Mouse (Mus musculus) forebrain, embryonic 11.5 days (tissue): Measurements from ENCODE around the gene B3gntl1. TPM values are rescaled to one million over a fixed set of nuclear protein-coding genes. Genes with fewer than 3 reads are reported as not detected.

Experiments used
- ATAC-seq: fragments of 200-750 bp; cut with Nextera tagmentation; replicated peaks from 2 replicates; pipeline ENCODE4 v1.8.0; 2017; ENCODE audit warnings: moderate TSS enrichment; ENCODE audit not compliant: low FRiP score
- DNase-seq: peaks from one replicate; pipeline ENCODE4 v3.0.0-alpha.2; 2017; ENCODE audit warnings: low spot score
- H3K27ac ChIP-seq: fragments of 300-500 bp; sonication (generic); 2 replicates; pipeline ENCODE4 v1.5.1; 2014; ENCODE audit warnings: low read depth, low read length
- H3K27me3 ChIP-seq: fragments of 300-500 bp; sonication (generic); 2 replicates; pipeline ENCODE4 v1.6.1; 2014; ENCODE audit warnings: mild to moderate bottlenecking, low read length, mixed read lengths; ENCODE audit not compliant: control insufficient read depth, insufficient read depth
- H3K36me3 ChIP-seq: fragments of 300-500 bp; sonication (generic); 2 replicates; pipeline ENCODE4 v1.6.1; 2014; ENCODE audit warnings: mild to moderate bottlenecking, low read length, moderate library complexity, mixed read lengths; ENCODE audit not compliant: control insufficient read depth, insufficient read depth
- H3K4me1 ChIP-seq: fragments of 300-500 bp; sonication (generic); replicated peaks from 2 replicates; pipeline ENCODE4 v1.6.1; 2014; ENCODE audit warnings: low read length, mixed read lengths; ENCODE audit not compliant: control insufficient read depth, insufficient read depth
- H3K4me2 ChIP-seq: fragments of 300-500 bp; sonication (generic); 2 replicates; pipeline ENCODE4 v1.6.1; 2014; ENCODE audit warnings: low read depth, mild to moderate bottlenecking, low read length, moderate library complexity, mixed read lengths; ENCODE audit not compliant: severe bottlenecking
- H3K4me3 ChIP-seq: fragments of 300-500 bp; sonication (generic); 2 replicates; pipeline ENCODE4 v1.5.1; 2014; ENCODE audit warnings: low read depth, low read length
- H3K9ac ChIP-seq: fragments of 300-500 bp; sonication (generic); 2 replicates; pipeline ENCODE4 v1.6.1; 2014; ENCODE audit warnings: low read length
- H3K9me3 ChIP-seq: fragments of 300-500 bp; sonication (generic); 2 replicates; pipeline ENCODE4 v1.6.1; 2016; ENCODE audit warnings: low read length, mixed read lengths; ENCODE audit not compliant: control insufficient read depth
- WGBS: fragments of 180-500 bp; shearing (Covaris S2); extraction: QIAGEN DNeasy Blood & Tissue Kit; methylation state at CpG from one replicate; pipeline ENCODE4 v1.1.7; 2014; 5-methylcytosine and 5-hydroxymethylcytosine counted together
- polyA plus RNA-seq: library from polyadenylated mRNA; unstranded; fragments of >200 nt; fragmentation: Nextera tagmentation; extraction: Ambion mirVana; gene quantifications from 2 replicates; pipeline ENCODE4 v1.2.1, GENCODE M21; 2014

B3gntl1 gene
- polyA plus RNA-seq, 1 experiment from 2014 or later, result 7.6 TPM

DNA sequence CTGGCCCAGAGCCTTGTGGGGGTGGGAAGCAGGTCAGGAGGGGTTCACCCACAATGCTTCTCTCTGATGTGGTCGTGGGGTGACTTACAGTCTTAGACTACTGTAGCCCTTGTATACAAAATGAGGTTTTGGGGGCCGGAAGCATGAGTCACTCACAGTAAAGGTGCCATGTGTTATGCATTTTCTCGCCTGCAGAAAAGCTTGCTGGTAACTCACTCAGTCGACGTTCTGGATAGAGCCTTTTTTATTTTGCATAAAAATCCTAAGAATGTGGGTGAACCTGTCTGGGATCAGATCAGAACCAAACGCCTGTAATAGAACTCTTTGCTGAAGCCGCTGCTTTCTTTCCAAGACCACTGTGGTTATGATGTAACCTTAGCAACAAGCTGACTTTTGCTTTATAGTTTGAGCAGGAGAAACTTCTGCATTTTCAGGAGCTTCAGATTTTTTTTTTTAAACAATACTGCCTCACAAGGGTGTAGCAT, 33.6 kb upstream of the B3gntl1 start:
- H3K4me1 ChIP-seq, result peaks cover 2% of the 10 kb centered on the region; the same call in 1 of the 2 replicates
- no peaks in the 10 kb centered on the region for H3K9me3 ChIP-seq
- DNase-seq, result no peak
- no peaks in the 10 kb centered on the region for H3K36me3 ChIP-seq
- 51% methylated on average over 7 of the region's 7 CpGs for WGBS
- no peak overlapping the region for H3K4me2 ChIP-seq
- no peak overlapping the region for H3K4me3 ChIP-seq
- H3K27me3 ChIP-seq, result peaks cover 20% of the 10 kb centered on the region
- H3K9ac ChIP-seq, result no peak overlapping the region
- no peak overlapping the region for H3K27ac ChIP-seq
- no peak for ATAC-seq

- no peaks in the 10 kb centered on the region for H3K9me3 ChIP-seq
- H3K27me3 ChIP-seq, result peaks cover 20% of the 10 kb centered on the region
- DNase-seq (no peak), ATAC-seq (no peak)
- peak overlapping the region; percentile 97 for H3K4me2 ChIP-seq
- no peak overlapping the region for H3K9ac ChIP-seq
- H3K27ac ChIP-seq, result no peak overlapping the region
- H3K4me1 ChIP-seq, result peaks cover 2% of the 10 kb centered on the region; the same call in 1 of the 2 replicates
- WGBS, result 12% methylated on average over 16 of the region's 16 CpGs
- no peaks in the 10 kb centered on the region for H3K36me3 ChIP-seq
- peak overlapping the region; percentile 61 for H3K4me3 ChIP-seq
Measured at GRCm38 (mm10) chr11:121703619-121704215, 30.8 kb upstream of the B3gntl1 start.

DNA sequence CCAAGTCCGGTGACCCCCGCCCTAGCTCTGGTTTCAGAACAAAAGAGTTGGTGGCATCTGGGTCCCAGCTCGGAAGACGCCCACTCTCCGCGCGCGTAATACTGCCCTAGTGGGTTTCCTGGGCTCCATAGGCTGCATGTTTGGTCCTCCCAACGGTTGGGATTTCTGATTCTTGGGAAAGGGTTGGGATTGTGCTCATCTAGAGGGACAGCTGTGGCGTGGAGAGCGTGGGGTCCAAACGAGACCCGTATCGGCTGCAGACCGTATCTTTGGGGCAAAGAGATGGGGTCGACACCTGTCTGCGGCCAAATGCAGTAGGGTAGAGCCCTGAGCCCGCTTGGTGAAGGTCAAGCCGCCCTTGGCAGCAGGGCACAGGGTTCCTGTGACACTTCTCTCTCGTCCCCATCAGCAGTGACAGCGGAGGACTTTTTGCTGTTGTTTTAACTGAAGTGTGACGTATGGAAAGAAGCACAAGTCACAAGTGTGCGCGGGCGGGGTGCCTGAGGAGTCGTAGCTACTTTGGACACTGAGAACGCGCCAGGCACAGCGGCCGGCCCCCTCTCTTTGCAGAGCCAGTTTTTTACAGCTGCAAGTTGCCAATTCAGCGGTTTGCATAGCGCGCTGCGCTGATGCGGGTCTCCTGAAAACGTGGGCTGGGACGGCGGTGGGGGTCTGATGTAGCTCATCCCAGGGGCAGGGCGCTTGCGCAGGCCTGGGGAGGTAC, 30.1 kb upstream of the B3gntl1 start:
- Histone ChIP-seq H3K27me3 (peaks cover 20% of the 10 kb centered on the region), H3K9me3 (no peaks in the 10 kb centered on the region), H3K27ac (no peak overlapping the region), H3K36me3 (no peaks in the 10 kb centered on the region), H3K4me2 (peak overlapping the region; percentile 97), H3K4me1 (peaks cover 2% of the 10 kb centered on the region; the same call in 1 of the 2 replicates), H3K4me3 (peak overlapping the region; percentile 61), H3K9ac (peak overlapping the region; percentile 64; the same call in 1 of the 2 replicates)
- ATAC-seq (peak; percentile 14; the same call in 1 of the 2 replicates), DNase-seq (peak; percentile 59)
- under 1% methylated on average over 40 of the region's 40 CpGs for WGBS

DNA sequence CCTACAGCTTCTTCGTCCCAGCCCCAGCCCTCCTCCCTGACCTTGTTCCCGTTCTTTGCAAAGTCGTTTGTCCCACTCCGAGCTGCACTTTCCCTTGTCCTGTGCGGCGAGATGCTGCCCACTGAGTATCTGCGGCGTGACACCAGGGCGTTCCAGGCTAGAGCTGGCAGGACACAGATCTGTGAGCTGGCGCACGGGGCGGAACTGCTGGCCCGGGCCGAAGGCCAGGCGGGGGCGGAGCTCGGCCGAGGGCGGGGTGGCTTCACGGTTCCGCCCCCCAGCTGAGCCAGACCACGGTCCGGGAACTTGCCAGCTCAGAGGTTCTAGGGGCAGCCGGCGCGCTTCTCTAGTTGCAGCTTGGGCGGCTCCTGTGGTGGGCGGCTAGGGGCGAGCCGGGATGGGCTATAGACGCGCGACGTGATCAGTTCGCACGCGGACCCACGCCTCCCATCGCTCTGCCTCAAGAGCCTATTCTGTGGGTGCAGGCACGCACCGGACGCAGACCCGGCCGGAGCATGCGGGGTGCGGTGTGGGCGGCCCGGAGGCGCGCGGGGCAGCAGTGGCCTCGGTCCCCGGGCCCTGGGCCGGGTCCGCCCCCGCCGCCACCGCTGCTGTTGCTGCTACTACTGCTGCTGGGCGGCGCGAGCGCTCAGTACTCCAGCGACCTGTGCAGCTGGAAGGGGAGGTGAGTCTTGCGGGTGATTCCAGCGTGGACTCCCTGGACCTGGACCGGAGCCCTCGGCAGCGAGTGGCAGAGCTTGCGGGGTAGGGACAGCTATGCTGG, 29.4 kb upstream of the B3gntl1 start:
- Histone ChIP-seq H3K4me3 (peak overlapping the region; percentile 61), H3K27me3 (peaks cover 20% of the 10 kb centered on the region), H3K4me2 (peak overlapping the region; percentile 97), H3K9me3 (no peaks in the 10 kb centered on the region), H3K9ac (peak overlapping the region; percentile 64), H3K36me3 (no peaks in the 10 kb centered on the region), H3K27ac (no peak overlapping the region), H3K4me1 (peaks cover 2% of the 10 kb centered on the region; the same call in 1 of the 2 replicates)
- under 1% methylated on average over 68 of the region's 69 CpGs for WGBS
- DNase-seq, result peak; percentile 85
- ATAC-seq, result peak; percentile 87

GRCm38 (mm10) chr11:121701244-121701643, 28.3 kb upstream of the B3gntl1 start, which contains the start of gene Metrnl:
Gene Metrnl (plus strand): TSS chr11:121701544.
- Histone ChIP-seq H3K27me3 (peaks cover 20% of the 10 kb centered on the region), H3K9ac (peak within 1 kb of the TSS; percentile 64), H3K27ac (no peak within 1 kb of the TSS), H3K9me3 (no peaks in the 10 kb centered on the region), H3K4me1 (peaks cover 2% of the 10 kb centered on the region; the same call in 1 of the 2 replicates), H3K36me3 (no peaks in the 10 kb centered on the region), H3K4me3 (peak within 1 kb of the TSS; percentile 61), H3K4me2 (peak within 1 kb of the TSS; percentile 97)
- ATAC-seq (no peak), DNase-seq (no peak)
- 85% methylated on average over 5 of the region's 5 CpGs for whole genome bisulfite sequencing

DNA sequence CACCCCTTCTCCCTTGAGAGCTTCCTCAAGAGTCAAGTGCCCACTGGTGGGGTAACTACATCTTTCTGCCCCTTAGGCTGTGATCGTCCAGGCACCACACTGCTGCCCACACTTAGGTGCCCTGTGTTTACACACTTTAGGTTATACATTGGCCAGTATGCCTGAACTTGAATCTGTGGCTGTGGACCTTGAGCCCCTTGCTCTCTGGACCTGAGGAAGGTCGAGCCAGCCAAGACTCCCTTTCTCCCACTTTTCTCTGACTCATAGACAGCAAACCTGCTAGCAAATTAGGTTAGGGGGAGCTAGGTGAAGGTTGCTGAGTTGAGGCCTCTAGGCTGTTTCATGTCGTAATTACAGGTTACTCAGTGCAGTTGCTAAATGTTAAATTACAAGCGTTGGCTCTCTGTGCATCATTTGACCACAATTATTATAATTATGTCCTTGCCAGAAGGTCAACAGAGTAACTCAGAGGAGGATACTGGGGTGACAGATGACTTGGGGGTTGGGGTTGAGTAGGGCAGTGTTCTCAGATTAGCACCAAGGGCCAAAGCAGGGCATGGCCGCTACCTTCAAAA, 25.5 kb upstream of the B3gntl1 start:
- H3K9ac ChIP-seq, result no peak overlapping the region
- H3K27ac ChIP-seq, result no peak overlapping the region
- WGBS, result 80% methylated on average over 5 of the region's 5 CpGs
- no peaks in the 10 kb centered on the region for H3K36me3 ChIP-seq
- ATAC-seq (no peak), DNase-seq (no peak)
- no peak overlapping the region for H3K4me3 ChIP-seq
- peaks cover 7% of the 10 kb centered on the region for H3K27me3 ChIP-seq
- peaks cover 2% of the 10 kb centered on the region; the same call in 1 of the 2 replicates for H3K4me1 ChIP-seq
- H3K4me2 ChIP-seq, result no peak overlapping the region
- no peaks in the 10 kb centered on the region for H3K9me3 ChIP-seq

DNA sequence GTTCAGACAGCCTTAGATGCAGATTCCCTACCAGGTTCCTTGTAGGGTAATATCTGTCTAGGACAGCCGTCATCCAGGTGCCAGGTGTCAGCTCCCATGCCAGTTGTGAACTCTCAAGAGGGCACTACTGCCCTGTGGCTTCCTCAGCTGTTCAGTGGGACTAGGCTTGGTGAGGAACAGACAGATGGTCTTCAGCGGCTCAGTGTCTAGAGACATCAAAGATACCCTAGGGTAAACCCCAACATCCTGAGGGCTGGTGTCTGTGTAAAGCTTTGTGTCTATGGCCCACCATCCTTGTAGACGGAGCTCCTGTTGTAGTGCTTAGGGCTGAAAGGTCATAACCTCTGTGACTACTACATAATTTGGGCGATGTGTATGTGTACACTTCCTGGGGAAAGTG, 24.3 kb upstream of the B3gntl1 start:
- H3K9me3 ChIP-seq, result no peaks in the 10 kb centered on the region
- no peak for ATAC-seq
- 83% methylated on average over 4 of the region's 4 CpGs for WGBS

More for the DNA sequence above, 24.3 kb upstream of the B3gntl1 start:
- Histone ChIP-seq H3K4me2 (no peak overlapping the region), H3K4me3 (no peak overlapping the region), H3K27ac (no peak overlapping the region), H3K36me3 (no peaks in the 10 kb centered on the region), H3K4me1 (no peaks in the 10 kb centered on the region), H3K27me3 (no peaks in the 10 kb centered on the region; the same call in 1 of the 2 replicates), H3K9ac (no peak overlapping the region)
- DNase-seq, result no peak
